Mouse (Mus musculus) limb, embryonic 14.5 days (tissue): ENCODE measurements around the gene Slc35b1. TPM values are rescaled to one million over a fixed set of nuclear protein-coding genes. Genes with fewer than 3 reads are reported as not detected.
A peak's percentile ranks its signal among the peaks of the same experiment; 100 is the strongest.

ENCODE experiments used
- ATAC-seq: fragments of 200-750 bp; cut with Nextera tagmentation; 2 replicates; pipeline ENCODE4 v1.8.0; 2017; ENCODE audit warnings: low read depth, moderate number of reproducible peaks, moderate TSS enrichment; ENCODE audit not compliant: low FRiP score
- DNase-seq: peaks from one replicate; pipeline ENCODE4 v3.0.0-alpha.2; 2015; ENCODE audit warnings: low spot score
- H3K27ac ChIP-seq: fragments of 300-500 bp; sonication (generic); replicated peaks from 2 replicates; pipeline ENCODE4 v1.5.1; 2014; ENCODE audit warnings: low read depth, mild to moderate bottlenecking, low read length, moderate library complexity, mixed read lengths
- H3K27me3 ChIP-seq: fragments of 300-500 bp; sonication (generic); 2 replicates; pipeline ENCODE4 v1.6.1; 2014; ENCODE audit warnings: low read length, mixed read lengths; ENCODE audit not compliant: control insufficient read depth, insufficient read depth
- H3K36me3 ChIP-seq: fragments of 300-500 bp; sonication (generic); 2 replicates; pipeline ENCODE4 v1.6.1; 2014; ENCODE audit warnings: mild to moderate bottlenecking, low read length, moderate library complexity, mixed read lengths; ENCODE audit not compliant: control insufficient read depth, insufficient read depth
- H3K4me1 ChIP-seq: fragments of 300-500 bp; sonication (generic); 2 replicates; pipeline ENCODE4 v1.6.1; 2014; ENCODE audit warnings: antibody characterized with exemption, low read length, mixed read lengths; ENCODE audit not compliant: control insufficient read depth, insufficient read depth
- H3K4me2 ChIP-seq: fragments of 300-500 bp; sonication (generic); replicated peaks from 2 replicates; pipeline ENCODE4 v1.6.1; 2014; ENCODE audit warnings: low read depth, mild to moderate bottlenecking, low read length, moderate library complexity; ENCODE audit not compliant: severe bottlenecking
- H3K4me3 ChIP-seq: fragments of 300-500 bp; sonication (generic); replicated peaks from 2 replicates; pipeline ENCODE4 v1.5.1; 2014; ENCODE audit warnings: low read length
- H3K9ac ChIP-seq: fragments of 300-500 bp; sonication (generic); 2 replicates; pipeline ENCODE4 v1.6.1; 2014; ENCODE audit warnings: mild to moderate bottlenecking, low read depth, low read length, moderate library complexity; ENCODE audit not compliant: severe bottlenecking
- H3K9me3 ChIP-seq: fragments of 300-500 bp; sonication (generic); 2 replicates; pipeline ENCODE4 v1.6.1; 2016; ENCODE audit warnings: low read length; ENCODE audit not compliant: control insufficient read depth
- POLR2A ChIP-seq: fragments of 200-500 bp; IDR thresholded peaks from 2 replicates; pipeline ENCODE4 v1.8.0; 2012; ENCODE audit warnings: inconsistent platforms, mild to moderate bottlenecking, moderate library complexity, borderline replicate concordance; ENCODE audit not compliant: insufficient read depth, insufficient read length; ENCODE audit errors: extremely low read depth
- WGBS: fragments of 180-500 bp; shearing (Covaris S2); extraction: QIAGEN DNeasy Blood & Tissue Kit; methylation state at CpG from one replicate; pipeline ENCODE4 v1.1.7; 2014; 5-methylcytosine and 5-hydroxymethylcytosine counted together
- polyA plus RNA-seq, 2 experiments: library from polyadenylated mRNA; depleted of rRNA in 1 of 2; stranded (reverse) in 1 of 2; unstranded in 1 of 2; fragments of >200 nt; fragmentation: Nextera tagmentation in 1 of 2; extraction: Ambion mirVana in 1 of 2; gene quantifications; 2 replicates each; pipeline versions ENCODE4 v1.2.1 to v1.2.3; 2012 to 2014

The Slc35b1 gene
- polyA plus RNA-seq, 2 experiments, result 98.1 to 117 TPM

DNA sequence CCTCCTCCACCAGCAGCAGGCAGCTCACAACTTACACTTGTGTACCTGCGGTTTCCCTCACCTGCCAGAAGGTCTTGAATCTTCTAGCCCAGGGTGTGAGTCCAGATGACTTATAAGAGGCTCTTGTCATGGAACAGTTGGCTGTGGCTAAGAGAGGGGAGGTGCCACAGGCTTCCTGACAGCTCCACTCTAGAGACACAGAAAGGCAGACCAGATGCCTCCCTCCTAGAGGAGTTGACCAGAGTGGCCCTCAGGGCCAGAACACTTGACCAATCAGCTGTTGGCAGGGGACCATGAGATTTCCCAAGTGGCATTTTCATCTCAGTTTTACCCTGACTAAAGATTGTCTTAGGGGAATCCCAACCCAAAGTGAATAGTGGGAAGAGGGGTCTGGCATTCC is 3.3 kb upstream of the Slc35b1 start:
- WGBS, result 80% methylated on average over 1 of the region's 1 CpGs
- H3K27me3 ChIP-seq, result no peaks in the 10 kb centered on the region
- H3K9me3 ChIP-seq, result no peaks in the 10 kb centered on the region
- TF ChIP-seq POLR2A, result no peak
- peaks cover 54% of the 10 kb centered on the region for H3K36me3 ChIP-seq
- H3K4me3 ChIP-seq, result no peak overlapping the region
- no peak overlapping the region for H3K4me2 ChIP-seq
- no peak overlapping the region for H3K27ac ChIP-seq
- no peaks in the 10 kb centered on the region for H3K4me1 ChIP-seq
- ATAC-seq (no peak), DNase-seq (no peak)
- no peak overlapping the region for H3K9ac ChIP-seq

DNA sequence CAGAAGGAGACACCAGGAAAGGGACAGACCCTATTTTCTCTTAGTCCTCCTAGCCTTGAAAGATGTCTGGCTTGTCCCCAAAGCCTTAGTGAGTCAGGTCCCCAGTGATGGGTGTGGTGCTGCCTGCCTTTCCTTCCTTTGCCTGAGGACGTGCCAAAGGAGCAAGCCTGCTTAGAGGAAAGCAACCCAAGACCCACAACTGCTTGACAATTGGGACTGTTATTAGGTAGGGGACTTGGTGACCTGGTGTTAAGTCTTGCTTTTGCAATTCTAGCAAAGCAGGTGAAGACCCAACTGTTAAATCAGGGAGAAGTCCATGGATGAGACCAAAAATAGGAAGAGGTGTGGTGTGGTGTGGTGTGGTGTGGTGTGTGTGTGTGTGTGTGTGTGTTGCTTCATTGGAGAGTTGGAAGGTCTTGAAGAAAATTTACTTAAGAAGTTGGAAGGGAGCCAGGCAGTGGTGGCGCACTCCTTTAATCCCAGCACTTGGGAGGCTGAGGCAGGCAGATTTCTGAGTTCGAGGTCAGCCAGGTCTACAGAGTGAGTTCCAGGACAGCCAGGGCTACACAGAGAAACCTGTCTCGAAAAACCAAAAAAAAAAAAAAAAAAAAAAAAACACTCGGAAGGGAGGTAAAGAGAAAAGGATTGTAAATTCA is 1.0 kb upstream of the Slc35b1 start:
- WGBS, result 82% methylated on average over 5 of the region's 5 CpGs
- no peaks in the 10 kb centered on the region for H3K27me3 ChIP-seq
- no peak overlapping the region for H3K9ac ChIP-seq
- peaks cover 54% of the 10 kb centered on the region for H3K36me3 ChIP-seq
- no peak for ATAC-seq
- no peak for TF ChIP-seq POLR2A
- H3K4me2 ChIP-seq, result no peak overlapping the region
- H3K4me1 ChIP-seq, result no peaks in the 10 kb centered on the region
- DNase-seq, result no peak
- no peaks in the 10 kb centered on the region for H3K9me3 ChIP-seq
- no peak overlapping the region for H3K4me3 ChIP-seq
- no peak overlapping the region for H3K27ac ChIP-seq

DNA sequence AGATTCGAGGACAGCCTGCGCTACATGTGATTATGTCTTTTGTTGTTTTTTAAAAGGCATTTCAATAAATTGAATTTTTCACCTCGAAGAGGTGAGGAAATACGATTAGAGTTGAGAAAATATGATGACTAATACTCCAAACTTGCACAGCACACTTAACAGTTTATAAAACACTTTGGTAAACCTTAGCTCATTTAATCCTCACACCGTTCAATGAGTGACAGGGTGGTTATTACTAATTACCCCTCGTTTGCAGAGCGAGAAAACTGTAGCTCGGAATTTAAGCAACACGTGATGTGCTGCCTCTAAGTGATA is 531 bp upstream of the Slc35b1 start:
- DNase-seq, result no peak
- H3K4me2 ChIP-seq, result peak overlapping the region; percentile 45
- H3K9me3 ChIP-seq, result no peaks in the 10 kb centered on the region
- 43% methylated on average over 9 of the region's 9 CpGs for WGBS
- H3K4me1 ChIP-seq, result no peaks in the 10 kb centered on the region
- no peak for TF ChIP-seq POLR2A
- H3K9ac ChIP-seq, result peak overlapping the region; percentile 86
- H3K27me3 ChIP-seq, result no peaks in the 10 kb centered on the region
- ATAC-seq, result no peak
- H3K4me3 ChIP-seq, result peak overlapping the region; percentile 66
- no peak overlapping the region for H3K27ac ChIP-seq
- H3K36me3 ChIP-seq, result peaks cover 55% of the 10 kb centered on the region

DNA sequence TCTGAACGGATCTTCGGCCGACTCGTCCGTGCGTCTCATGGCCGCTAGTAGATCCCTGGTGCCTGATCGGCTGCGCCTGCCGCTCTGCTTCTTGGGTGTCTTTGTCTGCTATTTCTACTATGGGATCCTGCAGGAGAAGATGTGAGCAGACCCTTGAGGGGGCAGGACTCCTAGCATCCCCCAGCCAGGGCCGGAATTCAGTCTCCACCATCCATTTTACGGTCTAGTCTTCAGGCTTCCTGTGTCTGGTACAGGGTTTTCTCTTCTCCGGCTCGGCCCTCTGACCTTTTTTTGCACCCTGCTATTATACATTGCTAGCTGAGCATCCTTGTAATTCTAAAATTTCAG is 455 bp downstream of the Slc35b1 start:
- Histone ChIP-seq H3K4me3 (peak overlapping the region; percentile 66), H3K4me1 (no peaks in the 10 kb centered on the region), H3K9ac (peak overlapping the region; percentile 86), H3K36me3 (peaks cover 54% of the 10 kb centered on the region), H3K27me3 (no peaks in the 10 kb centered on the region), H3K4me2 (peak overlapping the region; percentile 57), H3K9me3 (no peaks in the 10 kb centered on the region), H3K27ac (peak overlapping the region; percentile 92)
- no peak for TF ChIP-seq POLR2A
- no peak for DNase-seq
- 0% methylated on average over 14 of the region's 14 CpGs for WGBS
- ATAC-seq, result no peak

DNA sequence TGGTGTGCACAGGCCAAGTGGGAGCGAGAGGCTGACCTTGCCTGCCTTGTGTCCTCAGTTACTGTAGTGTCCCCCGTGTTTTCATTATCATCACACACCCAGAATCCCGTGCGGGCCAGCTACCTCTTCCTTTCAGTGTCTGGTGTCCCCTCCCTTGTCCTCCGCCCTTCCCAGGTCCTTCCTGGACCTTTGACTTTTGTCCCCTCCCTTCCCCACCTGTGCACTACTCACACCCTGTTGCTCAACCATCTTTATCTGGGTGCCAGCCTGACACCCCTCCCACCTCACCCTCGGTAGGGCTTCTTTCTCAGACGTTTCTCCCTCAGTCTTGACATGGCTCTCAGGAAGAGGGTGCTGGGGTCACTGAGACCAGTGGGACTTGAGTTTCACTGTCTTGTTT is 2.9 kb downstream of the Slc35b1 start:
- H3K27me3 ChIP-seq, result no peaks in the 10 kb centered on the region
- no peak overlapping the region for H3K27ac ChIP-seq
- H3K4me3 ChIP-seq, result no peak overlapping the region
- no peak overlapping the region for H3K9ac ChIP-seq
- H3K4me1 ChIP-seq, result peaks cover 4% of the 10 kb centered on the region; the same call in 1 of the 2 replicates
- no peaks in the 10 kb centered on the region for H3K9me3 ChIP-seq
- no peak overlapping the region for H3K4me2 ChIP-seq
- ATAC-seq (no peak), DNase-seq (no peak)
- H3K36me3 ChIP-seq, result peaks cover 56% of the 10 kb centered on the region
- TF ChIP-seq POLR2A, result no peak
- 89% methylated on average over 7 of the region's 7 CpGs for WGBS

DNA sequence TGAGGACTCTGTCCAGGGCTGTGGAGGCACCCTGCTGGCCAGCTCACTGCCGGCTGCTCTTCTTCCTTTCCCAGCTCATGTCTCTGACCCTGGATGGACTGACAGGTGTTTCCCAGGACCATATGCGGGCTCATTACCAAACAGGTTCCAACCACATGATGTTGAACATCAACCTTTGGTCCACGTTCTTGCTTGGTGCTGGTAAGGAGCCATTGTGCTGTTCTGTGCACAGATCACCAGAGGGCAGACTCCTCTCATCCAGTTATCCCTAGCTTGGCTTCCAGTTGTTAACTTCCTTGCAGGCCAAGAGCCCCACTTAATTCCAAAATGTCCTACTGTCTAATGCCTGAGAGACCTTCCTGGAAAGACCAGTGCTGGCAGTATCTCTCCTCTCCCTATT is 4.5 kb downstream of the Slc35b1 start:
- H3K36me3 ChIP-seq, result peaks cover 58% of the 10 kb centered on the region
- H3K4me1 ChIP-seq, result peaks cover 6% of the 10 kb centered on the region; the same call in 1 of the 2 replicates
- DNase-seq, result no peak
- no peak overlapping the region for H3K4me3 ChIP-seq
- H3K27ac ChIP-seq, result no peak overlapping the region
- no peaks in the 10 kb centered on the region for H3K27me3 ChIP-seq
- H3K9ac ChIP-seq, result no peak overlapping the region
- no peak for TF ChIP-seq POLR2A
- H3K9me3 ChIP-seq, result no peaks in the 10 kb centered on the region
- ATAC-seq, result no peak
- WGBS, result 69% methylated on average over 3 of the region's 3 CpGs
- H3K4me2 ChIP-seq, result no peak overlapping the region
